Mouse (Mus musculus): ENCODE measurements around the gene Cep57. TPM values are rescaled to one million over a fixed set of nuclear protein-coding genes. Genes with fewer than 3 reads are reported as not detected.
"Not testable (repeated sequence)": the region's sequence is repeated elsewhere in the genome, so short reads cannot be mapped to it uniquely, and the experiment has no call there.

Cep57 gene
- polyA plus RNA-seq, 1 experiment from 2014 or later = 39.3 TPM

GRCm38 (mm10) chr9:13828087-13828441, 1.2 kb upstream of the Cep57 start:
- Histone ChIP-seq H3K9me3 (no peaks in the 10 kb centered on the region), H3K36me3 (peaks cover 26% of the 10 kb centered on the region), H3K4me3 (peak overlapping the region; percentile 84), H3K27me3 (no peaks in the 10 kb centered on the region), H3K9ac (peak overlapping the region; percentile 91), H3K4me1 (replicated peaks) (peaks cover 37% of the 10 kb centered on the region), H3K27ac (replicated peaks) (peak overlapping the region; percentile 99), H3K4me2 (peak overlapping the region; percentile 90)
- under 1% methylated on average over 23 of the region's 23 CpGs for WGBS
- peak; percentile 30; the same call in 1 of the 2 replicates for ATAC-seq (ENCODE audit: low read depth)

GRCm38 (mm10) chr9:13827406-13828086, 639 bp upstream of the Cep57 start, which contains the start of gene Fam76b:
Gene Fam76b (plus strand): TSS chr9:13827716.
- peak; percentile 95 for ATAC-seq (ENCODE audit: low read depth)
- H3K27me3 ChIP-seq = no peaks in the 10 kb centered on the region
- WGBS = under 1% methylated on average over 66 of the region's 67 CpGs
- peak within 1 kb of the TSS; percentile 90 for H3K4me2 ChIP-seq
- peak within 1 kb of the TSS; percentile 99 for H3K27ac ChIP-seq (replicated peaks)
- peak within 1 kb of the TSS; percentile 91 for H3K9ac ChIP-seq
- H3K36me3 ChIP-seq = peaks cover 21% of the 10 kb centered on the region
- H3K4me1 ChIP-seq (replicated peaks) = peaks cover 40% of the 10 kb centered on the region
- peak within 1 kb of the TSS; percentile 84 for H3K4me3 ChIP-seq
- no peaks in the 10 kb centered on the region for H3K9me3 ChIP-seq

GRCm38 (mm10) chr9:13826391-13826805, 509 bp downstream of the Cep57 start:
- under 1% methylated on average over 31 of the region's 31 CpGs for WGBS
- ATAC-seq (ENCODE audit: low read depth) = peak; percentile 13
- Histone ChIP-seq H3K27ac (replicated peaks) (peak overlapping the region; percentile 99), H3K9ac (peak overlapping the region; percentile 85), H3K4me1 (replicated peaks) (peaks cover 41% of the 10 kb centered on the region), H3K36me3 (peaks cover 10% of the 10 kb centered on the region), H3K4me2 (peak overlapping the region; percentile 72), H3K27me3 (no peaks in the 10 kb centered on the region), H3K9me3 (no peaks in the 10 kb centered on the region), H3K4me3 (peak overlapping the region; percentile 84)

- Histone ChIP-seq H3K9me3 (no peaks in the 10 kb centered on the region), H3K36me3 (peaks cover 10% of the 10 kb centered on the region), H3K9ac (peak overlapping the region; percentile 85), H3K4me2 (peak overlapping the region; percentile 72), H3K4me3 (peak overlapping the region; percentile 84), H3K27ac (replicated peaks) (peak overlapping the region; percentile 99), H3K27me3 (no peaks in the 10 kb centered on the region), H3K4me1 (replicated peaks) (peaks cover 41% of the 10 kb centered on the region)
- ATAC-seq (ENCODE audit: low read depth) = no peak
- WGBS = 7% methylated on average over 8 of the region's 8 CpGs
These were observed 1.0 kb downstream of the Cep57 start for GRCm38 (mm10) chr9:13825896-13826295.

GRCm38 (mm10) chr9:13820774-13821173, 6.1 kb downstream of the Cep57 start:
- Histone ChIP-seq H3K4me2 (no peak overlapping the region), H3K36me3 (peaks cover 50% of the 10 kb centered on the region), H3K27me3 (no peaks in the 10 kb centered on the region), H3K4me1 (replicated peaks) (peaks cover 24% of the 10 kb centered on the region), H3K27ac (replicated peaks) (no peak overlapping the region), H3K9ac (no peak overlapping the region), H3K9me3 (no peaks in the 10 kb centered on the region), H3K4me3 (no peak overlapping the region)
- WGBS = 96% methylated on average over 3 of the region's 3 CpGs
- no peak for ATAC-seq (ENCODE audit: low read depth)

- Histone ChIP-seq H3K9me3 (no peaks in the 10 kb centered on the region), H3K27me3 (no peaks in the 10 kb centered on the region), H3K4me1 (replicated peaks) (peaks cover 4% of the 10 kb centered on the region; the same call in 1 of the 2 replicates), H3K4me2 (no peak overlapping the region), H3K36me3 (peaks cover 67% of the 10 kb centered on the region), H3K27ac (replicated peaks) (no peak overlapping the region), H3K9ac (no peak overlapping the region), H3K4me3 (no peak overlapping the region)
- WGBS = 87% methylated on average over 9 of the region's 9 CpGs
- no peak for ATAC-seq (ENCODE audit: low read depth)
These were observed 8.5 kb downstream of the Cep57 start for GRCm38 (mm10) chr9:13818369-13818768.

- no peaks in the 10 kb centered on the region for H3K27me3 ChIP-seq
- no peak overlapping the region for H3K4me2 ChIP-seq
- no peak overlapping the region for H3K4me3 ChIP-seq
- peaks cover 76% of the 10 kb centered on the region for H3K36me3 ChIP-seq
- no peak overlapping the region for H3K9ac ChIP-seq
- no peaks in the 10 kb centered on the region for H3K4me1 ChIP-seq (replicated peaks)
- H3K9me3 ChIP-seq = no peaks in the 10 kb centered on the region
- no peak overlapping the region for H3K27ac ChIP-seq (replicated peaks)
- ATAC-seq (ENCODE audit: low read depth) = no peak
These were observed 17.0 kb downstream of the Cep57 start for GRCm38 (mm10) chr9:13809937-13810336.

- Histone ChIP-seq H3K9me3 (no peaks in the 10 kb centered on the region), H3K9ac (no peak overlapping the region), H3K4me2 (no peak overlapping the region), H3K27ac (replicated peaks) (no peak overlapping the region), H3K36me3 (peaks cover 81% of the 10 kb centered on the region), H3K4me3 (no peak overlapping the region), H3K4me1 (replicated peaks) (no peaks in the 10 kb centered on the region), H3K27me3 (no peaks in the 10 kb centered on the region)
- ATAC-seq (ENCODE audit: low read depth) = no peak
- 90% methylated on average over 5 of the region's 5 CpGs for WGBS
These were observed 19.2 kb downstream of the Cep57 start for GRCm38 (mm10) chr9:13807657-13808056.

- Histone ChIP-seq H3K9me3 (no peaks in the 10 kb centered on the region), H3K36me3 (peaks cover 79% of the 10 kb centered on the region), H3K4me3 (no peak overlapping the region), H3K4me2 (no peak overlapping the region), H3K27me3 (no peaks in the 10 kb centered on the region), H3K27ac (replicated peaks) (no peak overlapping the region), H3K9ac (no peak overlapping the region), H3K4me1 (replicated peaks) (no peaks in the 10 kb centered on the region)
- WGBS = 93% methylated on average over 7 of the region's 7 CpGs
- no peak for ATAC-seq (ENCODE audit: low read depth)
These were observed 20.1 kb downstream of the Cep57 start for GRCm38 (mm10) chr9:13806854-13807253.

GRCm38 (mm10) chr9:13804480-13804879, 22.4 kb downstream of the Cep57 start:
- WGBS = 80% methylated on average over 1 of the region's 1 CpGs
- no peak overlapping the region for H3K4me3 ChIP-seq
- H3K27me3 ChIP-seq = no peaks in the 10 kb centered on the region
- no peak overlapping the region for H3K4me2 ChIP-seq
- no peaks in the 10 kb centered on the region for H3K9me3 ChIP-seq
- H3K4me1 ChIP-seq (replicated peaks) = no peaks in the 10 kb centered on the region
- H3K9ac ChIP-seq = no peak overlapping the region
- peaks cover 72% of the 10 kb centered on the region for H3K36me3 ChIP-seq
- no peak overlapping the region for H3K27ac ChIP-seq (replicated peaks)
- no peak for ATAC-seq (ENCODE audit: low read depth)

- H3K4me3 ChIP-seq = no peak overlapping the region
- H3K9me3 ChIP-seq = no peaks in the 10 kb centered on the region
- no peak overlapping the region for H3K4me2 ChIP-seq
- no peaks in the 10 kb centered on the region for H3K4me1 ChIP-seq (replicated peaks)
- no peaks in the 10 kb centered on the region for H3K27me3 ChIP-seq
- no peak overlapping the region for H3K9ac ChIP-seq
- no peak for ATAC-seq (ENCODE audit: low read depth)
- WGBS = 90% methylated on average over 2 of the region's 2 CpGs
- H3K36me3 ChIP-seq = peaks cover 56% of the 10 kb centered on the region
- H3K27ac ChIP-seq (replicated peaks) = no peak overlapping the region
These were observed 32.2 kb downstream of the Cep57 start for GRCm38 (mm10) chr9:13794756-13795155.

- Histone ChIP-seq H3K4me1 (replicated peaks) (no peaks in the 10 kb centered on the region), H3K9ac (no peak overlapping the region), H3K9me3 (no peaks in the 10 kb centered on the region), H3K27ac (replicated peaks) (no peak overlapping the region), H3K4me2 (no peak overlapping the region), H3K27me3 (no peaks in the 10 kb centered on the region), H3K4me3 (no peak overlapping the region), H3K36me3 (peaks cover 56% of the 10 kb centered on the region)
- 90% methylated on average over 1 of the region's 1 CpGs for WGBS
- ATAC-seq (ENCODE audit: low read depth) = no peak
These were observed 32.6 kb downstream of the Cep57 start for GRCm38 (mm10) chr9:13794302-13794701.

- WGBS = 98% methylated on average over 8 of the region's 8 CpGs
- ATAC-seq (ENCODE audit: low read depth); H3K27me3 ChIP-seq; H3K27ac ChIP-seq (replicated peaks); H3K9ac ChIP-seq; H3K4me1 ChIP-seq (replicated peaks); H3K9me3 ChIP-seq; H3K4me2 ChIP-seq; H3K4me3 ChIP-seq: not testable (repeated sequence)
- peaks cover 61% of the 10 kb centered on the region for H3K36me3 ChIP-seq
These were observed 36.0 kb downstream of the Cep57 start for GRCm38 (mm10) chr9:13790864-13791263.
